27 mouse cellular contexts compared by ENCODE assay signal in genomic region chr11:105975636-105976035, GRCm38 (mm10). TPM values are rescaled to one million over a fixed set of nuclear protein-coding genes. Genes with fewer than 3 reads are reported as not detected.
"Had no signal": no experiment of that assay in that cellular context is flagged by ENCODE, and none has a peak within 500 bp of the region (broad histone marks: within the 10 kb centered on the region; RNA-seq: fewer than 3 reads in every experiment).

No protein-coding gene starts in this region.

- H3K36me3 ChIP-seq: heart, embryonic 10.5 days; heart, embryonic 12.5 days; hindbrain, embryonic 10.5 days; hindbrain, embryonic 12.5 days; hindbrain, embryonic 15.5 days; intestine, embryonic 15.5 days; limb, embryonic 10.5 days; limb, embryonic 12.5 days; liver, embryonic 13.5 days; liver, embryonic 15.5 days had no signal

- ATAC-seq: forebrain, embryonic 16.5 days; inflammation-experienced regulatory T-cells, adult 6 months; intestine, embryonic 15.5 days; intestine, postnatal 0 days had no signal

- H3K9me3 ChIP-seq: heart, embryonic 10.5 days; heart, embryonic 12.5 days; hindbrain, embryonic 10.5 days; hindbrain, embryonic 12.5 days; hindbrain, embryonic 15.5 days; intestine, embryonic 15.5 days; limb, embryonic 10.5 days; limb, embryonic 12.5 days; liver, embryonic 13.5 days; liver, embryonic 15.5 days had no signal

- H3K4me3 ChIP-seq: gastrocnemius, adult 2 months; heart, embryonic 10.5 days; heart, embryonic 12.5 days; hindbrain, embryonic 10.5 days; hindbrain, embryonic 12.5 days; hindbrain, embryonic 15.5 days; intestine, embryonic 15.5 days; layer of hippocampus, adult 2 months; left cerebral cortex, adult 2 months; limb, embryonic 10.5 days; limb, embryonic 12.5 days; liver, embryonic 13.5 days; liver, embryonic 15.5 days had no signal

- H3K27me3 ChIP-seq: hindbrain, embryonic 15.5 days; intestine, embryonic 15.5 days had no signal

- DNase-seq: gastrocnemius, postnatal 10 days; gastrocnemius, postnatal 25 days; heart, adult 18-20 months; heart, postnatal 10 days; heart, postnatal 4 days; liver; liver, embryonic 13.5 days had no signal

- H3K27ac ChIP-seq: heart, embryonic 10.5 days; hindbrain, embryonic 10.5 days; hindbrain, embryonic 12.5 days; hindbrain, embryonic 15.5 days; intestine, embryonic 15.5 days; layer of hippocampus, adult 2 months; left cerebral cortex, adult 2 months; limb, embryonic 10.5 days; limb, embryonic 12.5 days; liver, embryonic 13.5 days; liver, embryonic 15.5 days had no signal

- H3K9ac ChIP-seq: heart, embryonic 12.5 days; hindbrain, embryonic 12.5 days; hindbrain, embryonic 15.5 days; intestine, embryonic 15.5 days; limb, embryonic 12.5 days; liver, embryonic 13.5 days; liver, embryonic 15.5 days had no signal

- H3K4me2 ChIP-seq: heart, embryonic 12.5 days; hindbrain, embryonic 12.5 days; hindbrain, embryonic 15.5 days; intestine, embryonic 15.5 days; limb, embryonic 12.5 days; liver, embryonic 11.5 days; liver, embryonic 13.5 days; liver, embryonic 15.5 days had no signal

- H3K4me1 ChIP-seq: heart, embryonic 10.5 days; heart, embryonic 12.5 days; hindbrain, embryonic 10.5 days; hindbrain, embryonic 12.5 days; hindbrain, embryonic 15.5 days; intestine, embryonic 15.5 days; limb, embryonic 10.5 days; limb, embryonic 12.5 days; liver, embryonic 13.5 days; liver, embryonic 15.5 days had no signal

RNA-seq across cellular contexts. Expression of gene Ace, which starts 7.9 kb away (rescaled TPM):
- polyA plus RNA-seq: inflammation-experienced regulatory T-cells, adult 6 months had no signal

RNA-seq across cellular contexts. Expression of gene Ace3, which starts 18.8 kb away (rescaled TPM):
- polyA plus RNA-seq: forebrain, embryonic 16.5 days; frontal cortex, adult 2 months; heart, embryonic 10.5 days; heart, embryonic 12.5 days; heart, embryonic 14.5 days; heart, embryonic 16.5 days; hindbrain, embryonic 10.5 days; hindbrain, embryonic 12.5 days; hindbrain, embryonic 15.5 days; inflammation-experienced regulatory T-cells, adult 6 months; intestine, embryonic 15.5 days; intestine, postnatal 0 days; limb, embryonic 10.5 days; limb, embryonic 12.5 days; limb, embryonic 14.5 days; liver, embryonic 11.5 days; liver, embryonic 13.5 days; liver, embryonic 15.5 days had no signal

RNA-seq across cellular contexts. Expression of gene Kcnh6, which starts 32.3 kb away (rescaled TPM):
- polyA plus RNA-seq: heart, embryonic 12.5 days had no signal
